Mouse (Mus musculus) stomach, postnatal 0 days (tissue): ENCODE results near the gene Nagk. TPM values are rescaled to one million over a fixed set of nuclear protein-coding genes. Genes with fewer than 3 reads are reported as not detected.
"Not testable (repeated sequence)": the region's sequence is repeated elsewhere in the genome, so short reads cannot be mapped to it uniquely, and the experiment has no call there.

Source experiments
- ATAC-seq: fragments of 200-750 bp; cut with Nextera tagmentation; 2 replicates; pipeline ENCODE4 v1.8.0; 2017; ENCODE audit not compliant: low FRiP score, low TSS enrichment
- DNase-seq: peaks from one replicate; pipeline ENCODE4 v3.0.0-alpha.2; 2016; ENCODE audit warnings: low spot score
- H3K27ac ChIP-seq: fragments of 300-500 bp; sonication (generic); replicated peaks from 2 replicates; pipeline ENCODE4 v1.5.1; 2014; ENCODE audit warnings: mild to moderate bottlenecking, control low read depth
- H3K27me3 ChIP-seq: fragments of 300-500 bp; sonication (generic); 2 replicates; pipeline ENCODE4 v1.6.1; 2014; ENCODE audit warnings: low read length; ENCODE audit not compliant: control insufficient read depth, insufficient read depth
- H3K36me3 ChIP-seq: fragments of 300-500 bp; sonication (generic); 2 replicates; pipeline ENCODE4 v1.6.1; 2014; ENCODE audit warnings: low read length, mixed read lengths; ENCODE audit not compliant: control insufficient read depth, insufficient read depth
- H3K4me1 ChIP-seq: fragments of 300-500 bp; sonication (generic); replicated peaks from 2 replicates; pipeline ENCODE4 v1.6.1; 2014; ENCODE audit warnings: antibody characterized with exemption; ENCODE audit not compliant: control insufficient read depth, insufficient read depth
- H3K4me2 ChIP-seq: fragments of 300-500 bp; sonication (generic); replicated peaks from 2 replicates; pipeline ENCODE4 v1.6.1; 2014; ENCODE audit warnings: low read depth, mild to moderate bottlenecking, control low read depth, moderate library complexity
- H3K4me3 ChIP-seq: fragments of 300-500 bp; sonication (generic); 2 replicates; pipeline ENCODE4 v1.5.1; 2014; ENCODE audit warnings: low read depth, low read length, control low read depth
- H3K9ac ChIP-seq: fragments of 300-500 bp; sonication (generic); 2 replicates; pipeline ENCODE4 v1.6.1; 2014; ENCODE audit warnings: mild to moderate bottlenecking, low read length, control low read depth, mixed read lengths
- H3K9me3 ChIP-seq: fragments of 300-500 bp; sonication (generic); 2 replicates; pipeline ENCODE4 v1.6.1; 2016; ENCODE audit warnings: low read length; ENCODE audit not compliant: control insufficient read depth
- CTCF ChIP-seq: IDR thresholded peaks from 2 replicates; pipeline ENCODE4 v1.5.1; 2016; ENCODE audit warnings: antibody characterized with exemption, low read depth, mild to moderate bottlenecking, moderate library complexity
- EP300 ChIP-seq: optimal IDR thresholded peaks from 2 replicates; pipeline ENCODE3; 2016; ENCODE audit warnings: antibody characterized with exemption
- WGBS: fragments of 180-500 bp; shearing (Covaris S2); extraction: QIAGEN DNeasy Blood & Tissue Kit; methylation state at CpG from one replicate; pipeline ENCODE4 v1.1.7; 2014; 5-methylcytosine and 5-hydroxymethylcytosine counted together
- polyA plus RNA-seq: library from polyadenylated mRNA; unstranded; fragments of >200 nt; fragmentation: Nextera tagmentation; extraction: Ambion mirVana; gene quantifications from 2 replicates; pipeline ENCODE4 v1.2.1, GENCODE M21; 2015

Gene Nagk
- polyA plus RNA-seq, 1 experiment from 2014 or later: 70.8 TPM

DNA sequence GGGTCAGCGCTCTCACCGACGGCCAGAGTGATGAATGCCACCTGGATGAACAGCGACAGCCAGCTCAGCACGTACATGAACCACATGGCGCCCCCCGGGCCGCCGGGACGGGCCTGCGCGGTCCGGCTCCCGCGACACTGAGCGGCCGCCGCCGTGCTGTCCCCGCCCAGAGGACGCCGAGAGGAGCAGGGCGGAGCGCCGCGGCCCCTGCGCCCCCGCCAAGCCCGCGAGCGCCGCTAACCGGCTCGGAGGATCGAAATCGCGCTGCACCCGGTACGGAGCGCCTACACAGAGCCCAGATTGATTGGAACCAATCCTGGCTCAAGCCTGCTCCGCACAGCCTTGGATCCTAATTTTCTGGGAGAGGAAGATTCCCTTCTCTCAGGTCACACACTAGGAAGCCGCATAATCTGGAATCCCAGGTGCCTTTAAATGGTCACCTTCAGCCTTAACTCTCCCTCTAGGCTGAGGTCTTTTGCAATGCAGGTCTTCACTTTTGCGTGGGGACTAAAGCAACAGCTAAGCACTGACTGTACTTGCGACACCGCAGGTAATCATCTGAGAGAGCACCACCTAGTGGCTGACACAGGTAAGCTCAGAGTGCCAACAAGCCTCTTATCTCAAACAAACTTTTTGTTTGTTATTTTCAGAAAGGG, 19.0 kb upstream of the Nagk start, which contains the start of gene Tex261:
Gene Tex261 (minus strand): TSS at position 176 of the 656 bp plus-strand sequence.
- TF ChIP-seq EP300: no peak
- TF ChIP-seq CTCF: peak; percentile 79
- WGBS: under 1% methylated on average over 45 of the region's 45 CpGs

DNA sequence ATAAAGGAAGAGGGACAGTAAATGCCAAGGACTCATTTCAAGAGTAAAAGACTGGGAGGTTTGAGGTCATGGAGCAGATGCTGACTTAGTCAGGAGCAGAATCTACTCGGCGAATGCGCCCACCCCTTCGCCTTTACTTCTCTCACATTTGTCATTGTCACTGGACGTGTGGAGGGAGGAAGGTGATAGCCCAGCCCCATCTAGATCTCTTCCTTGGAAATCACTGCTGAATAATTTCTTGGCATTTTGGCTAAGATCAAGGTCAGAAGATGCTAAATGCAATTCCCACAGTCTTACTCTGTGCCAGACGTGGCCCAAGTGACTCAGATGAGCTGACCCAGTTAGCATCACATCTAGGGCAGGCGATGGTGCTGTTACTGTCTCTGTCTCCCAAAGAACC, 16.5 kb upstream of the Nagk start:
- 0 out of 2 replicates have a peak, but pooled peaks cover 3% of the 10 kb centered on the region for H3K4me1 ChIP-seq
- H3K9me3 ChIP-seq: no peaks in the 10 kb centered on the region
- 75% methylated on average over 7 of the region's 7 CpGs for WGBS

More for the DNA sequence above, 19.0 kb upstream of the Nagk start, which contains the start of gene Tex261:
- no peaks in the 10 kb centered on the region for H3K9me3 ChIP-seq
- ATAC-seq (peak; percentile 97), DNase-seq (peak; percentile 91)
- peaks cover 3% of the 10 kb centered on the region; the same call in 1 of the 2 replicates for H3K36me3 ChIP-seq
- peak within 1 kb of the TSS; percentile 91 for H3K27ac ChIP-seq
- H3K4me3 ChIP-seq: peak within 1 kb of the TSS; percentile 94
- H3K27me3 ChIP-seq: no peaks in the 10 kb centered on the region
- 0 out of 2 replicates have a peak, but pooled peaks cover 3% of the 10 kb centered on the region for H3K4me1 ChIP-seq
- H3K9ac ChIP-seq: peak within 1 kb of the TSS; percentile 94
- H3K4me2 ChIP-seq: peak within 1 kb of the TSS; percentile 78

GRCm38 (mm10) chr6:83779026-83779425, 15.8 kb upstream of the Nagk start:
- Histone ChIP-seq H3K4me1 (0 out of 2 replicates have a peak, but pooled peaks cover 3% of the 10 kb centered on the region), H3K4me3 (no peak overlapping the region), H3K9ac (no peak overlapping the region), H3K9me3 (no peaks in the 10 kb centered on the region), H3K36me3 (no peaks in the 10 kb centered on the region), H3K27ac (no peak overlapping the region), H3K4me2 (no peak overlapping the region), H3K27me3 (no peaks in the 10 kb centered on the region)
- no peak for TF ChIP-seq EP300
- TF ChIP-seq CTCF: peak; percentile 90
- ATAC-seq (no peak), DNase-seq (peak; percentile 55)
- 7% methylated on average over 5 of the region's 5 CpGs for WGBS

More for the DNA sequence above, 16.5 kb upstream of the Nagk start:
- Histone ChIP-seq H3K27me3 (no peaks in the 10 kb centered on the region), H3K4me3 (no peak overlapping the region), H3K4me2 (no peak overlapping the region), H3K27ac (no peak overlapping the region), H3K9ac (no peak overlapping the region), H3K36me3 (no peaks in the 10 kb centered on the region)
- TF ChIP-seq CTCF: no peak
- no peak for TF ChIP-seq EP300
- no peak for DNase-seq
- ATAC-seq: no peak

DNA sequence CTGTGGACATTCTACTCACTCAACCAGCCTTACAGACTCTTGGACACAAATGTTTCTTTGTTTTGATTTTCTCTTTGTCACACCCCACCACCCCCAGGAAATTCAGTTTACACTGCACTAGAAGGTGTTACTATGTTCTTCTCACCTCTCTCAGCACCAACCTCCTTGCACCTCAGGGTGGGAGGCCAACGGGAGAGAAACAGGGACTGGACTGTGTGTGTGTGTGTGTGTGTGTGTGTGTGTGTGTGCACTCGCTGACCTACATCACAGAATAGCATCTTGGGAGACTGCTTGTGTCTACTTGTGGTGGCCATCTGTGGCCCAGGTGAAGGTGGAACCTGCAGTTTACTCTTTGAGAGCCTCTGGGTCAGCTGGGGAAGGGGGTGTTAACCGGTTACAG, 8.4 kb upstream of the Nagk start:
- TF ChIP-seq EP300 (no peak), CTCF (no peak)
- no peaks in the 10 kb centered on the region for H3K4me1 ChIP-seq
- no peak overlapping the region for H3K4me3 ChIP-seq
- no peak overlapping the region for H3K4me2 ChIP-seq
- H3K9ac ChIP-seq: no peak overlapping the region
- no peaks in the 10 kb centered on the region for H3K27me3 ChIP-seq
- no peak overlapping the region for H3K27ac ChIP-seq
- ATAC-seq (no peak), DNase-seq (no peak)
- no peaks in the 10 kb centered on the region for H3K9me3 ChIP-seq
- no peaks in the 10 kb centered on the region for H3K36me3 ChIP-seq
- WGBS: 76% methylated on average over 3 of the region's 3 CpGs

GRCm38 (mm10) chr6:83788554-83788953, 6.2 kb upstream of the Nagk start:
- Histone ChIP-seq H3K9ac (no peak overlapping the region), H3K27ac (no peak overlapping the region), H3K4me2 (no peak overlapping the region), H3K4me1 (no peaks in the 10 kb centered on the region), H3K27me3 (no peaks in the 10 kb centered on the region), H3K9me3 (no peaks in the 10 kb centered on the region), H3K36me3 (no peaks in the 10 kb centered on the region), H3K4me3 (no peak overlapping the region)
- WGBS: 73% methylated on average over 7 of the region's 7 CpGs
- DNase-seq (no peak), ATAC-seq (no peak)
- TF ChIP-seq EP300 (no peak), CTCF (no peak)

DNA sequence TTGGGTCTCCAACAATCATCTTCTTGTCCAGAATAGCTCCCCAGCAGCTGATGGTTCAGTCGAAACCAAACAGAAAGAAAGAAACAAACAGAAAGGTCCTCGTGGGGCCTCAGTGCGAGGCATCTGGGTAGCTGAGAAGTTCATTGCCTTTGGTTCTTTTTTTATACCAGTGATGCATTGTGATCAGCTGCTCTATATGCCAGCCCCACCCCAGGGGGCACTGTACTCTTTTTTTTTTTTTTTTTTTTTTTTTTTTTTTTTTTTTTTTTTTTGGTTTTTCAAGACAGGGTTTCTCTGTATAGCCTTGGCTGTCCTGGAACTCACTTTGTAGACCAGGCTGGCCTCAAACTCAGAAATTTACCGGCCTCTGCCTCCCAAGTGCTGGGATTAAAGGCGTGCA, 4.2 kb upstream of the Nagk start:
- not testable (repeated sequence) for H3K4me1 ChIP-seq, ATAC-seq, DNase-seq, H3K4me2 ChIP-seq, H3K27me3 ChIP-seq, H3K9me3 ChIP-seq, H3K27ac ChIP-seq, H3K4me3 ChIP-seq, H3K9ac ChIP-seq, H3K36me3 ChIP-seq
- 77% methylated on average over 5 of the region's 5 CpGs for WGBS
